Mouse (Mus musculus): ENCODE measurements around the gene Myo1g. TPM values are rescaled to one million over a fixed set of nuclear protein-coding genes. Genes with fewer than 3 reads are reported as not detected.
A peak's percentile ranks its signal among the peaks of the same experiment; 100 is the strongest.

Myo1g gene
- total RNA-seq, 2 experiments from 2014 or later, result 0.32 to 1.3 TPM

DNA sequence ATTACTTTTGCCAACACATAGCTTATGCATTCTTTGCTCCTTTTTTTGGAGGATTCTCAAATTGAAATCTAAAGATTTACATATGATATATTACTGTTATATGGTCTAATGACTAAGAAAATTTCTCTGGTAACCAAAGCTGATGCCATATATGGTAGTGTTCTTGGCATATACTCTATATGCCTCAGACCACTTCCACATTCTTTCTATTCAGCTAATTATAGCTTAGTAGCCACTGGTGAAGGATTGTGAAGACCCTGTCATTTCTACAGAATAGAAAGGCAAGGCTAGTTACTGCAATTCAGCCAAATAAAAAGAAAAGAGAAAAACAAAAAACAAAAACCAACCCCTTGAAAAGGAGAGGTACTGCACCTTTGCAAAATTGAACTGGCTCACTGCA, 48.7 kb downstream of the Myo1g start:
- intact Hi-C loops (cut with DNase I), result no loop called here

DNA sequence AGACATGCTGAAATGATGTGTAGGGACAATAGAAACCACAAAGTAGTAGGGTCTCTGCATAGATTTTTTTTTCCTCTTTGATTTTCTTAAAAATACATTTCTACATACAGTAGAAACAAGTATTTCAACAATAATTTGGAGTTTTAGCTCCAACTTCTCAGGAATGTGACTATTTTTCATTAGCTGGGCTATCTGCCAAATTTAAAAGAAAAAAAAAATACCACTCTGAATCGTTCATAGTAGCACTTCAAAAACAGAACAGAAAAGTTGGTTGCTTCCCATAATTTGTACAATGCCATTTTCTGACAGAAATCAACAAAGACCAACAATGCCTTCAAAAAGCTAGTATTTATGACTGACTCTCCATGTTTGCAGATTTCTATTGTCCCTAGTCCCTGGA, 49.3 kb downstream of the Myo1g start:
- intact Hi-C loops (cut with DNase I), result no loop called here
- DNase-seq (ENCODE audit: low spot score in 2 of 2), result no peak

More for the DNA sequence above, 48.7 kb downstream of the Myo1g start:
- DNase-seq (ENCODE audit: low spot score in 2 of 2), result no peak

GRCm38 (mm10) chr11:6471054-6471453, 49.7 kb downstream of the Myo1g start:
- DNase-seq (ENCODE audit: low spot score in 2 of 2), result no peak
- intact Hi-C loops (cut with DNase I), result no loop called here

GRCm38 (mm10) chr11:6468541-6468940, 52.2 kb downstream of the Myo1g start:
- DNase-seq (ENCODE audit: low spot score in 2 of 2), result no peak
- intact Hi-C loops (cut with DNase I), result loop anchor here (5.0 kb wide), 1 partner anchor 159 kb away; the partner anchor contains the start of gene Tbrg4

GRCm38 (mm10) chr11:6465122-6465521, 55.6 kb downstream of the Myo1g start:
- DNase-seq (ENCODE audit: low spot score in 2 of 2), result peak; percentile 41 to 77
- intact Hi-C loops (cut with DNase I), result loop anchor here (5.0 kb wide), 1 partner anchor 162 kb away; the partner anchor contains the start of gene Tbrg4

GRCm38 (mm10) chr11:6463159-6463837, 57.5 kb downstream of the Myo1g start:
- DNase-seq (ENCODE audit: low spot score in 2 of 2), result no peak
- intact Hi-C loops (cut with DNase I), result no loop called here

Small RNA genes lying within 50 kb of the gene (microRNA-seq; reads per million reads assigned to microRNA genes)
- gene Gm22123, result 0.34 to 0.74 reads per million in 2 experiments

Other genes starting within 250 kb of the Myo1g start
- gene Tmed4, start 246.1 kb downstream of the Myo1g start, total RNA-seq (2021), result 10 to 100 TPM; 88.9 to 94.6 TPM
- gene Ogdh, start 229.3 kb downstream of the Myo1g start, total RNA-seq (2021), result 100 to 1,000 TPM; 240 to 254 TPM
- 100 to 1,000 TPM; 215 to 216 TPM for gene Zmiz2, start 131.9 kb downstream of the Myo1g start, total RNA-seq (2021)
- 1,000 to 10,000 TPM; 1,922 to 2,079 TPM for gene Ppia, start 105.5 kb downstream of the Myo1g start, total RNA-seq (2021)
- 10 to 100 TPM; 32.3 to 32.6 TPM for gene H2afv, start 76.5 kb downstream of the Myo1g start, total RNA-seq (2021)
- gene Purb, start 45.0 kb downstream of the Myo1g start, total RNA-seq (2021), result 100 to 1,000 TPM; 294 to 301 TPM
- 10 to 100 TPM; 57.6 to 63.5 TPM for gene Ccm2, start 25.9 kb upstream of the Myo1g start, total RNA-seq (2021)
- 10 to 100 TPM; 42.4 to 46.6 TPM for gene Nacad, start 85.1 kb upstream of the Myo1g start, total RNA-seq (2021)
- 10 to 100 TPM; 47.0 to 49.6 TPM for gene Tbrg4, start 105.1 kb upstream of the Myo1g start, total RNA-seq (2021)
- gene Wap, start 117.7 kb upstream of the Myo1g start, total RNA-seq (2021), result not detected
- gene Ramp3, start 137.6 kb upstream of the Myo1g start, total RNA-seq (2021), result 10 to 100 TPM; 17.6 to 18.1 TPM

All from left cerebral cortex, postnatal 25 days (tissue).